Mouse (Mus musculus) hematopoietic stem cell, adult 5-6 weeks (primary cell): ENCODE measurements at regions not wholly inside any gene's neighbourhood (a gene's known extent, or its start where the extent isn't known, plus 50 kb on each side); places are given as distances from the start of the nearest gene placed in this dataset.
"Not testable (repeated sequence)": the region's sequence is repeated elsewhere in the genome, so short reads cannot be mapped to it uniquely, and the experiment has no call there.

Experiments used
- ATAC-seq, 2 experiments: fragments of 125-278 bp in 1 of 2; replicated peaks in 1 of 2; 2 replicates each; pipeline ENCODE4 v1.8.0; 2016 to 2017; ENCODE audit warnings: inconsistent platforms in 2 of 2, mild to moderate bottlenecking in 2 of 2, moderate number of reproducible peaks in 2 of 2, low read depth in 1 of 2, moderate TSS enrichment in 1 of 2; ENCODE audit not compliant: low FRiP score in 2 of 2, poor library complexity in 2 of 2, severe bottlenecking in 2 of 2, insufficient read depth in 1 of 2, low TSS enrichment in 1 of 2

GRCm38 (mm10) chr14:71639083-71639482 lies 852.6 kb downstream of the Gm9195 start:
- ATAC-seq, result no peak

- ATAC-seq, result no peak
Observed at GRCm38 (mm10) chr14:71635091-71635490, 856.5 kb downstream of the Gm9195 start.

GRCm38 (mm10) chr14:71609698-71610301 lies 881.8 kb downstream of the Gm9195 start:
- no peak for ATAC-seq

GRCm38 (mm10) chr14:71603710-71604109 lies 887.9 kb downstream of the Gm9195 start:
- no peak for ATAC-seq

- no peak for ATAC-seq
Observed at GRCm38 (mm10) chr14:71597859-71598258, 893.8 kb downstream of the Gm9195 start.

- no peak for ATAC-seq
Observed at GRCm38 (mm10) chr14:71588694-71589240, 902.9 kb downstream of the Gm9195 start.

GRCm38 (mm10) chr14:71588006-71588405 lies 903.6 kb downstream of the Gm9195 start:
- ATAC-seq, result no peak

- no peak for ATAC-seq
Observed at GRCm38 (mm10) chr14:71564816-71565215, 926.8 kb downstream of the Gm9195 start.

- ATAC-seq, result no peak
Observed at GRCm38 (mm10) chr14:71561906-71562305, 929.7 kb downstream of the Gm9195 start.

GRCm38 (mm10) chr14:71554324-71554723 lies 937.3 kb downstream of the Gm9195 start:
- ATAC-seq, result not testable (repeated sequence)

- ATAC-seq, result no peak
Observed at GRCm38 (mm10) chr14:71543580-71543979, 943.9 kb upstream of the Fam160b2 start.

GRCm38 (mm10) chr14:71532074-71532659 lies 932.5 kb upstream of the Fam160b2 start:
- ATAC-seq, result no peak

- no peak for ATAC-seq
Observed at GRCm38 (mm10) chr14:71531298-71531697, 931.7 kb upstream of the Fam160b2 start.

- no peak for ATAC-seq
Observed at GRCm38 (mm10) chr14:71530421-71530820, 930.8 kb upstream of the Fam160b2 start.

GRCm38 (mm10) chr14:71518541-71518940 lies 918.9 kb upstream of the Fam160b2 start:
- no peak for ATAC-seq

- no peak for ATAC-seq
Observed at GRCm38 (mm10) chr14:71500851-71501250, 901.2 kb upstream of the Fam160b2 start.

- no peak for ATAC-seq
Observed at GRCm38 (mm10) chr14:71491201-71491600, 891.6 kb upstream of the Fam160b2 start.

- ATAC-seq, result no peak
Observed at GRCm38 (mm10) chr14:71486176-71486970, 886.7 kb upstream of the Fam160b2 start.
